Mouse (Mus musculus): ENCODE results near the gene Nthl1.

DNA sequence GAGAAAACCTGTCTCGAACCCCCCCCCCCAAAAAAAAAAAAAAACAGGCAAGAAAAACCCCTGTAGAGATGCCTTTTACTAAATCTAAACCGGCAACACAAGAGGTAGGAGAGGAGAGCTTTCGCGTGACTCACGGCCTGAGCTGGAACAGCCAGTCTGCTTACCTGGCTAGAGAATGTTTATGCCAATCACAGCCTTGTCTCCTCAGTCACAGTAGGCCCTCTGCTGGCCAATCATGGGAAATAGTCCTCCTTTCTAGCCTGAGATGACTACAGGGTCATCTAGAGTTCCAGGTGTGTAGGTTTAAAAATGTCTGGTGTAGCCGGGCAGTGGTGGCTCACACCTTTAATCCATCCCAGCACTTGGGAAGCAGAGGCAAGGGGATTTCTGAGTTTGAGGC, 34.9 kb downstream of the Nthl1 start:
- TF ChIP-seq CTCF (conservative IDR thresholded peaks at IDR 0.05; ENCODE audit: low read length) = peak; percentile 60
- TF ChIP-seq NANOG (IDR thresholded peaks at IDR 0.05; ENCODE audit: borderline replicate concordance, low read length) = no peak

Measured in E14TG2a.4 (cell line).